Mouse (Mus musculus): Measurements from ENCODE around the gene Dbr1. TPM values are rescaled to one million over a fixed set of nuclear protein-coding genes. Genes with fewer than 3 reads are reported as not detected.

The Dbr1 gene
- polyA plus RNA-seq (2014; fragmentation: Illumina TruSeq; extraction: RNeasy Lipid Tissue Mini Kit (QIAGEN cat#74804); ENCODE audit: low read depth, low replicate concordance): 12.5 TPM

DNA sequence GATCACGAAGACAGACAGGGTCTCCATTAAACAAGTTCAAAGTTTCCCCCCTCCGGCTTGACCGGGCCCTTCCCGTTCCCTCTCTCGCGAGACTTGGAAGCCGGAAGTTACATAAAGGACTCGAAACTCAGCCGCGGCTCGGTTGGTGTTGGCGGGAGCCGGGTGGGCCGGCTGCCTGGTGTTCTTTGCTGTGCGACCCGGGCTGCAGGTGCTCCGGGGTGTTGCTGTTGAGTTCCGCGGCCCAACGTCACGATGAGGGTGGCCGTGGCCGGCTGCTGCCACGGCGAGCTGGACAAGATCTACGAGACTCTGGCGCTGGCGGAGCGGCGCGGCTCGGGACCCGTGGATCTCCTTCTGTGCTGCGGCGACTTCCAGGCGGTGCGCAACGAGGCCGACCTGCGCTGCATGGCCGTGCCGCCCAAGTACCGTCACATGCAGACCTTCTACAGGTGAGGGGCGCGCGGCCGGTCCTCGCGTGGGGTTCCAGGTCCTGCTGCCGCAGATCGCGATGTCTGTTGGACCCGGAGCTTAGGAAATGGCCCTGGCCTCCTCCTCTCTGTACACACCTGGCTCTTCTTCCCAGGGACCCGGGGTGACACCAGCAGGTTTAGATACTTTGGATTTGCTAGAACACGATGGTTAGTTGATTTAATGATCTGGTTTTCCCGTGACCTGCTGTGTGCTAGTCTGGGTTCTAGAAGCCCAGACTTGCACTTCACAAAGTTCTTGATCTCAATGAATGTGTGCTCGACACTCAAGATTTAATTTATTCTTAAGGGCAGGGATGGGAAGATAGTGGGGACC, at the start of gene Dbr1:
TSS of gene Dbr1 (plus strand) at position 123 of the 804 bp plus-strand sequence.

DNA sequence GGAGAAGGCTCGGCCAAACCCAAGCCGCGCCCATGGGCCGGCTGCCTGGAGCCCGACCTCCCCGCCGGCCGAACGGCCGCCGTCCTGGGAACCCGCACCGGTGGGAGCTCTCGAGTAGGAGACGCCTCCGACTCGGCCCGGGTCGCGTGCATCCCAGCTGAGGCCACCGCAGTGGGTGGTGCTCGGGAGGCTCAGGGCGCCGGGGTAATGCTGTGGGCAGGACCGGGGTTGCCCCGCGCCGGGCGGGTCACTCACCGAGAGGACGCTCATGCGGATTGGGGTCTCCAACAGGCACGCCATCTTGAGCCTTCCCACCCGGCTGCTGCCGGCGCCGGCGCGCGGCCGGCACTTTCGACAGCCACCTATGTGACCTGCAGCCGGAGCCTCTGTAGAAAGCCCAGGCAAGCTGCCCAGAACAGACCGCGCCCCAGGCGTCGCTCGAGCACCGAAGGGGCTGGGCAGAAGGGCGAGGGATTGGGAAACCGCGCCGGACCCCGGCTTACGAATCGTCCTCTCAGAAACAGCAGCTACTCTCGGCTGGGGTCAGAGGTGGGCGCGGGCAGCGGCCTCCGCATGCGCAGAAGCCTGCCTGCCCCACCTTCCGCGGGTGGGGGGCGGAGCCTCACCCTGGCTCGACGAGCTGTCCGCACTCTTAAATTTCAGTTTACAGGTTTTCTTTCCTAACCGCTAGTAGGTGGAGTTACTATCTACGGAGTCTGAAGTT, 7.1 kb upstream of the Dbr1 start, which contains the start of gene Armc8:
TSS of gene Armc8 (minus strand) at position 553 of the 724 bp plus-strand sequence.

DNA sequence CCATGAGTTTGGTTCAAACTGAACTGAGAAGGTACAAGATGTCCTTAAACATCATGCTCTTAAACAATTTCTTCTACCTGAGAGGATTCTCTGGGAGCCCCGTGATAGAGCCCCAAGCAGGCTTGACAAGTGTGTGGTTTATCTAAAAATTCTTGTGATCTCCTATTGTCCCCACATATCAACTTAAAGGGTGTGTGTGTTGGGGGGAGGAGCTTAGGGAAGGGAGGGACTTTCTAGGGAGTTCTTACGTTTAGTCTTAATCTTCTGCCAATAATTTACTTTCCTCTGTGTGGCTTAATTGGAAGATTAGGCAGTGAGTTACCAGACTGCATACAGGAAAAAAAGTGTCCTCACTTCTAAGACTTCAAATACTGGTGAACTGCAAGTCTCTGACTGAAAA, 36.6 kb downstream of the Dbr1 start, which contains the start of gene A4gnt:
TSS of gene A4gnt (plus strand) at position 301 of the 400 bp plus-strand sequence.

DNA sequence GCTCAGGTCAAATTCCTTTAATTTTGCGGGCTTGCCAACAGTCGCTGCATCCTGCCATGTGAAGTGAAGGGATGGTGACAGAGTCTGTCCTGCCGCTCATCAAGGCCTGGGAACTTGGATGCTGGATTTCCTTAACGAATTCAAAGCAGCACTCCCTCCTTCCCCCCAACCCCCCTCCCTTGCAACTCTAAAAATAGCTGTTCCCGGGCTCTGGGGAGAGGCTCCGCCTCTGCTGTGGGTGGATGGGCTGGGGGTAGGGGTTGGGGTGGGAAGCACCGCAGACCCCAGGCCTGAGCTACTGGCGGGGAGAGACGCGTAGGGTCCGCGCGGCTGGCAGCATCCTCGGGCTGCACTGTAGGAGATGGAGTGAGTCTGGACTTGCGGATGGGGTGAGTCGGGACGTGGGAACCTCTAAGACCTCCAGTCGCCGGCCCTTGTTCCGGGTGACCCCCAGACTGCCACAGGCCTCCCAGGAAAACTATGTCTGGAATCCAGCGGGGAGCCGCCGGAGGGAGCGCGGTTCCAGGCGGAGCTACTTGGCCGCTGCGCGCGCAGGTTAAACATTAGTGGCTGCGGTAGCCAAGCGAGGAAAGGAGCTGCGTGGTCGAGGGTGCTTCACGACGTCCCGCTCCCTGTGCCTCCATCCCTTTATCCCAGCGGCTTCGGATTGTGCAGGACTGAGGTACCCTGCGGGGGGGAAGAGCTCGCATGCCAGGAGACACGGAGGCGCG, 53.8 kb downstream of the Dbr1 start, which contains the start of gene Dzip1l:
TSS of gene Dzip1l (plus strand) at position 216 of the 731 bp plus-strand sequence.

Other genes starting within 250 kb of the Dbr1 start
- 0.16 TPM for gene Esyt3, start 217.2 kb upstream of the Dbr1 start, polyA plus RNA-seq (2014; fragmentation: Illumina TruSeq; extraction: RNeasy Lipid Tissue Mini Kit (QIAGEN cat#74804); ENCODE audit: low read depth, low replicate concordance)
- gene Mras, start 138.4 kb upstream of the Dbr1 start, polyA plus RNA-seq (2014; fragmentation: Illumina TruSeq; extraction: RNeasy Lipid Tissue Mini Kit (QIAGEN cat#74804); ENCODE audit: low read depth, low replicate concordance): 7.4 TPM
- gene Nme9, start 124.3 kb upstream of the Dbr1 start, polyA plus RNA-seq (2014; fragmentation: Illumina TruSeq; extraction: RNeasy Lipid Tissue Mini Kit (QIAGEN cat#74804); ENCODE audit: low read depth, low replicate concordance): not detected
- gene Armc8, start 6.9 kb upstream of the Dbr1 start, polyA plus RNA-seq (2014; fragmentation: Illumina TruSeq; extraction: RNeasy Lipid Tissue Mini Kit (QIAGEN cat#74804); ENCODE audit: low read depth, low replicate concordance): 38.3 TPM
- 13.5 TPM for gene A4gnt, start 36.7 kb downstream of the Dbr1 start, polyA plus RNA-seq (2014; fragmentation: Illumina TruSeq; extraction: RNeasy Lipid Tissue Mini Kit (QIAGEN cat#74804); ENCODE audit: low read depth, low replicate concordance)
- 5.1 TPM for gene Dzip1l, start 53.7 kb downstream of the Dbr1 start, polyA plus RNA-seq (2014; fragmentation: Illumina TruSeq; extraction: RNeasy Lipid Tissue Mini Kit (QIAGEN cat#74804); ENCODE audit: low read depth, low replicate concordance)
- 0.32 TPM for gene Cldn18, start 141.5 kb downstream of the Dbr1 start, polyA plus RNA-seq (2014; fragmentation: Illumina TruSeq; extraction: RNeasy Lipid Tissue Mini Kit (QIAGEN cat#74804); ENCODE audit: low read depth, low replicate concordance)